Mouse (Mus musculus): ENCODE results near the gene Steap3.

GRCm38 (mm10) chr1:120221285-120221684 lies 51.2 kb downstream of the Steap3 start:
- TF ChIP-seq CTCF (IDR thresholded peaks at IDR 0.05; ENCODE audit: low read depth) (no peak), EP300 (IDR thresholded peaks at IDR 0.05; ENCODE audit: low read depth) (no peak)
